Mouse (Mus musculus) heart, adult 2 months (tissue): ENCODE data around the gene Colgalt2. TPM values are rescaled to one million over a fixed set of nuclear protein-coding genes. Genes with fewer than 3 reads are reported as not detected.

Experiments used
- DNase-seq, 2 experiments: peaks; one replicate each; pipeline ENCODE4 v3.0.0; 2021
- H3K27ac ChIP-seq: fragments of 200-600 bp; 2 replicates; pipeline ENCODE4 v1.8.1; 2022
- H3K27me3 ChIP-seq: fragments of 200-500 bp; 2 replicates; pipeline ENCODE4 v1.6.1; 2012; ENCODE audit warnings: mild to moderate bottlenecking, low read length, inconsistent platforms, mixed read lengths; ENCODE audit not compliant: control insufficient read depth, insufficient read depth
- H3K36me3 ChIP-seq: fragments of 200-500 bp; 2 replicates; pipeline ENCODE4 v1.6.1; 2012; ENCODE audit warnings: low read length, inconsistent platforms; ENCODE audit not compliant: control insufficient read depth, insufficient read depth
- H3K4me1 ChIP-seq: fragments of 200-500 bp; 2 replicates; pipeline ENCODE4 v1.6.1; 2011; ENCODE audit warnings: low read length; ENCODE audit not compliant: control insufficient read depth, insufficient read depth
- H3K4me3 ChIP-seq: fragments of 200-600 bp; 2 replicates; pipeline ENCODE4 v1.8.1; 2022
- H3K79me2 ChIP-seq: fragments of 200-500 bp; replicated peaks from 2 replicates; pipeline ENCODE4 v1.6.1; 2012; ENCODE audit warnings: mild to moderate bottlenecking, inconsistent platforms, low read length, moderate library complexity, mixed read lengths; ENCODE audit not compliant: control insufficient read depth, insufficient read depth
- H3K9ac ChIP-seq: fragments of 200-500 bp; 2 replicates; pipeline ENCODE4 v1.6.1; 2012; ENCODE audit warnings: low read depth, mild to moderate bottlenecking, control low read depth, inconsistent platforms, low read length, mixed read lengths
- CTCF ChIP-seq: fragments of 200-600 bp; IDR thresholded peaks from 2 replicates; pipeline ENCODE4 v1.8.1; 2022; ENCODE audit warnings: antibody characterized with exemption, mild to moderate bottlenecking, moderate library complexity
- EP300 ChIP-seq: fragments of 200-500 bp; IDR thresholded peaks from 2 replicates; pipeline ENCODE4 v1.6.1; 2011; ENCODE audit warnings: low read depth, low read length, control low read depth; ENCODE audit not compliant: insufficient read depth
- POLR2A ChIP-seq: fragments of 200-500 bp; IDR thresholded peaks from 2 replicates; pipeline ENCODE4 v1.6.1; 2011; ENCODE audit warnings: mild to moderate bottlenecking, low read depth, low read length, control low read depth; ENCODE audit not compliant: insufficient read depth
- WGBS: fragments of 180-500 bp; shearing (Covaris S2); methylation state at CpG from one replicate; pipeline ENCODE4 v1.1.7; 2018; 5-methylcytosine and 5-hydroxymethylcytosine counted together
- intact Hi-C: fragments of 180-260 bp; cut with DNase I; formaldehyde crosslinking; loops from one replicate; pipeline ENCODE4 v1.15.1; 2025
- polyA plus RNA-seq: library from polyadenylated mRNA; depleted of rRNA; stranded (reverse); fragments of >200 nt; gene quantifications from 2 replicates; pipeline ENCODE4 v1.2.3, GENCODE M21; 2012
- total RNA-seq, 2 experiments: library from RNA; stranded (reverse); gene quantifications; 2 replicates each; pipeline ENCODE4 v1.2.3; 2021

Colgalt2 gene
- total and polyA plus RNA-seq, 3 experiments = 3.3 to 5.3 (median 4.1) TPM

DNA sequence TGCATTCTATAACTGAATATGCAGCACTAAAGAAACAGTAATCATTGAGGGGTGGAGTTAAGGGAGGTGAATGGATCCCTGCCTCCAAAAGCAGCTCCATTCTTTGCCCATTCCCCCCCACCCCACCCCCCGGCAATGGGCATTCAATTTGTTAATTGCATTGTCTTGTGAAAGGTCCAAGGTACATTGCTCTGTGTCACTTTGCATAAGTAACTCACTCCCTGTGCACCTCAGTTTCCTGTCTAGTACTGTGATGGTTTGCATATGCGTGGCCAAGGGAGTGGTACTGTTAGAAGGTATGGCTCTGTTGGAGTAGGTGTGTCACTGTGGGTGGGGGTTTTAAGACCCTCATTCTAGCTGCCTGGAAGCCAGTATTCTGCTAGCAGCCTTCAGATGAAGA is 13.5 kb downstream of the Colgalt2 start:
- H3K36me3 ChIP-seq = no peaks in the 10 kb centered on the region; the same call in 1 of the 2 replicates
- no peak for DNase-seq
- H3K79me2 ChIP-seq = no peaks in the 10 kb centered on the region
- no peak overlapping the region for H3K4me3 ChIP-seq
- intact Hi-C loops = no loop called here
- peaks cover 1% of the 10 kb centered on the region; the same call in 1 of the 2 replicates for H3K4me1 ChIP-seq
- H3K9ac ChIP-seq = no peak overlapping the region
- TF ChIP-seq POLR2A (no peak), CTCF (no peak), EP300 (no peak)
- H3K27me3 ChIP-seq = no peaks in the 10 kb centered on the region
- H3K27ac ChIP-seq = no peak overlapping the region
- 91% methylated on average over 2 of the region's 2 CpGs for WGBS

DNA sequence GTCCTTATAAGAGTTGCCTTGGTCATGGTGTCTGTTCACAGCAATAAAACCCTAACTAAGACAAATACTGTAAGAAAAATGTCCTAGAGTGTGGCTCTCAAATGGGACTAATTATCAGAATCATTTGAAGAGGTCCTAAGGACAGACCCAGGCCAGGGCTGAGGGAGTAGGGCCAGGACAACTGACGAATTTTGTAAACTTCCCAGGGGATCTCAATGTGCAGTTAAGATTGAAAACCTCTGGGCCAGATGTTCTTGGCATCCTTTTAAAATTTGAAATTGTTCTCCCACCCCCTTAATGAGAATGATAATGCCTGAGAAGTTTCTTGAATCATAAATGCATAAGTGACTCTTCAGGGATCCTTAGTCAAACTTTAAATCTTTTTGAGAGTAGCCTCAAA is 14.3 kb downstream of the Colgalt2 start:
- Histone ChIP-seq H3K4me1 (peaks cover 1% of the 10 kb centered on the region; the same call in 1 of the 2 replicates), H3K27me3 (no peaks in the 10 kb centered on the region), H3K79me2 (no peaks in the 10 kb centered on the region), H3K36me3 (no peaks in the 10 kb centered on the region; the same call in 1 of the 2 replicates), H3K4me3 (no peak overlapping the region), H3K9ac (no peak overlapping the region), H3K27ac (no peak overlapping the region)
- 56% methylated on average over 1 of the region's 1 CpGs for WGBS
- intact Hi-C loops = no loop called here
- TF ChIP-seq POLR2A = no peak
- TF ChIP-seq CTCF = no peak
- TF ChIP-seq EP300 = no peak
- no peak for DNase-seq

- TF ChIP-seq CTCF (no peak), EP300 (no peak), POLR2A (no peak)
- Histone ChIP-seq H3K79me2 (no peaks in the 10 kb centered on the region), H3K9ac (no peak overlapping the region), H3K27ac (no peak overlapping the region), H3K27me3 (no peaks in the 10 kb centered on the region), H3K36me3 (no peaks in the 10 kb centered on the region; the same call in 1 of the 2 replicates), H3K4me3 (no peak overlapping the region), H3K4me1 (peaks cover 1% of the 10 kb centered on the region; the same call in 1 of the 2 replicates)
- DNase-seq = peak; percentile 55 to 57
- intact Hi-C loops = no loop called here
- WGBS = 84% methylated on average over 10 of the region's 10 CpGs
These were observed 14.8 kb downstream of the Colgalt2 start for GRCm38 (mm10) chr1:152414451-152414850.

GRCm38 (mm10) chr1:152416306-152416904 is 16.8 kb downstream of the Colgalt2 start:
- intact Hi-C loops = loop anchor here (5.0 kb wide), 1 partner anchor 41 kb away; no protein-coding TSS in a partner anchor
- TF ChIP-seq CTCF = no peak
- TF ChIP-seq EP300 = no peak
- TF ChIP-seq POLR2A = no peak
- H3K4me1 ChIP-seq = peaks cover 3% of the 10 kb centered on the region; the same call in 1 of the 2 replicates
- DNase-seq = no peak
- no peak overlapping the region for H3K4me3 ChIP-seq
- no peak overlapping the region for H3K27ac ChIP-seq
- H3K9ac ChIP-seq = no peak overlapping the region
- H3K79me2 ChIP-seq = no peaks in the 10 kb centered on the region
- WGBS = 64% methylated on average over 13 of the region's 13 CpGs
- no peaks in the 10 kb centered on the region for H3K27me3 ChIP-seq
- no peaks in the 10 kb centered on the region; the same call in 1 of the 2 replicates for H3K36me3 ChIP-seq

DNA sequence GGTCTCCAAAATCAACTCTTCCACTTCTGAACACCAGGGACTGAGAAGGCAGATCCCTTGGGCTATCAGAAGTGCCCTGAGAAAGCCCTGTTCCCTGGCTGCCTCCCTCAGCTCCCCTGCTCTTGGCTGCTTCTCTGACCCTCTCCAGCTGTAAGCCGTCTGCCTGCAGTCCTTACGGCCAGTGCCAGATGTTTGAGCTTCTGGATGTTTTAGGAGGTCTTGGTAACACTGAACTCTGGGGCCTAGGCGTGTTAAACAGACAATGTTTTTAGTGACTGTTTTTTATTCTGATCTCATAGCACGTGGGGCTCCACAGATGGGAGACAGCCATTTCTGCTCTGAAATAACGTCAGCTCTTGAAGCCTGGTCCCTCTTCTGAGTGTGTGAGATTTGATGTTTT is 18.0 kb downstream of the Colgalt2 start:
- no peaks in the 10 kb centered on the region for H3K79me2 ChIP-seq
- peak overlapping the region; percentile 7 for H3K27ac ChIP-seq
- peak in 1 of 2 experiments; percentile 48 for DNase-seq
- peaks cover 3% of the 10 kb centered on the region; the same call in 1 of the 2 replicates for H3K4me1 ChIP-seq
- no peak overlapping the region for H3K9ac ChIP-seq
- TF ChIP-seq CTCF = no peak
- TF ChIP-seq EP300 = peak; percentile 74
- TF ChIP-seq POLR2A = no peak
- H3K27me3 ChIP-seq = no peaks in the 10 kb centered on the region
- peaks cover 3% of the 10 kb centered on the region for H3K36me3 ChIP-seq
- 62% methylated on average over 5 of the region's 5 CpGs for WGBS
- no peak overlapping the region for H3K4me3 ChIP-seq
- intact Hi-C loops = loop anchor here (5.0 kb wide), 1 partner anchor 40 kb away; no protein-coding TSS in a partner anchor

DNA sequence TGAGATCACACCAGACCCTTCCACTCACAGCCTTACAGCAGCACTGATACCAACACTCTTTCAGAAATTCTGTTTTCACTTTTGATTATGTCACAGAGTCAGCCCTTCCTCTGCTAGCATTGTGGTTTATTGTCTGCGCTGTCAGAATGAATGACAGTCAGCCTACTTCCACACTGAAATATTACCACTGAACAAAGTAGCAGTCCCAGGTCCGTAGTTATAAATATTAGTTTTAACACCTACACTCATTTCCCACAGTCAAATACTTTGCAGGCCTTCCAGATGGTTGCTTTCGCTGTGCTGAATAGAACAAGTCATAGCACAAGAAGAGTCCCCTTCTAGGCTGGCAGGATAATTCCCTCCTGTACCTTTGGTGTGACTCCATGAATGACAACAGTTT is 22.7 kb downstream of the Colgalt2 start:
- intact Hi-C loops = loop anchor here (2.0 to 5.0 kb wide), 3 partner anchors 21 to 90 kb away; partner anchors contain the start of gene Tsen15
- Histone ChIP-seq H3K36me3 (peaks cover 20% of the 10 kb centered on the region), H3K4me3 (no peak overlapping the region), H3K27ac (peak overlapping the region; percentile 1), H3K27me3 (no peaks in the 10 kb centered on the region; the same call in 1 of the 2 replicates), H3K4me1 (peaks cover 10% of the 10 kb centered on the region), H3K79me2 (no peaks in the 10 kb centered on the region), H3K9ac (no peak overlapping the region)
- WGBS = 68% methylated on average over 3 of the region's 3 CpGs
- TF ChIP-seq EP300 = no peak
- no peak for TF ChIP-seq POLR2A
- no peak for TF ChIP-seq CTCF
- DNase-seq = no peak
